Mouse (Mus musculus) stomach, embryonic 16.5 days (tissue): Measurements from ENCODE around the gene Zdhhc3. TPM values are rescaled to one million over a fixed set of nuclear protein-coding genes. Genes with fewer than 3 reads are reported as not detected.

Experiments used
- ATAC-seq: fragments of 200-750 bp; cut with Nextera tagmentation; 2 replicates; pipeline ENCODE4 v1.8.0; 2017; ENCODE audit warnings: moderate number of reproducible peaks, moderate TSS enrichment; ENCODE audit not compliant: insufficient read depth, low FRiP score
- H3K27ac ChIP-seq: fragments of 300-500 bp; sonication (generic); 2 replicates; pipeline ENCODE4 v1.5.1; 2014; ENCODE audit warnings: low read length
- H3K27me3 ChIP-seq: fragments of 300-500 bp; sonication (generic); 2 replicates; pipeline ENCODE4 v1.6.1; 2014; ENCODE audit warnings: low read length, control low read depth, mixed read lengths; ENCODE audit not compliant: control insufficient read depth, insufficient read depth
- H3K36me3 ChIP-seq: fragments of 300-500 bp; sonication (generic); 2 replicates; pipeline ENCODE4 v1.6.1; 2014; ENCODE audit warnings: low read length; ENCODE audit not compliant: control insufficient read depth, insufficient read depth
- H3K4me1 ChIP-seq: fragments of 300-500 bp; sonication (generic); 2 replicates; pipeline ENCODE4 v1.6.1; 2014; ENCODE audit warnings: low read length, control low read depth, mixed read lengths; ENCODE audit not compliant: control insufficient read depth, insufficient read depth
- H3K4me2 ChIP-seq: fragments of 300-500 bp; sonication (generic); 2 replicates; pipeline ENCODE4 v1.6.1; 2014; ENCODE audit warnings: low read depth, low read length, mixed read lengths
- H3K4me3 ChIP-seq: fragments of 300-500 bp; sonication (generic); replicated peaks from 2 replicates; pipeline ENCODE4 v1.5.1; 2014; ENCODE audit warnings: mild to moderate bottlenecking, low read length
- H3K9ac ChIP-seq: fragments of 300-500 bp; sonication (generic); 2 replicates; pipeline ENCODE4 v1.6.1; 2014; ENCODE audit warnings: low read length
- H3K9me3 ChIP-seq: fragments of 300-500 bp; sonication (generic); replicated peaks from 2 replicates; pipeline ENCODE4 v1.6.1; 2016; ENCODE audit warnings: low read length, control low read depth; ENCODE audit not compliant: control insufficient read depth
- WGBS: fragments of 180-500 bp; shearing (Covaris S2); extraction: QIAGEN DNeasy Blood & Tissue Kit; methylation state at CpG from one replicate; pipeline ENCODE4 v1.1.7; 2014; 5-methylcytosine and 5-hydroxymethylcytosine counted together
- polyA plus RNA-seq: library from polyadenylated mRNA; unstranded; fragments of >200 nt; fragmentation: Nextera tagmentation; extraction: Ambion mirVana; gene quantifications from 2 replicates; pipeline ENCODE4 v1.2.1, GENCODE M21; 2015

Gene Zdhhc3
- polyA plus RNA-seq, 1 experiment from 2014 or later, result 73.4 TPM

DNA sequence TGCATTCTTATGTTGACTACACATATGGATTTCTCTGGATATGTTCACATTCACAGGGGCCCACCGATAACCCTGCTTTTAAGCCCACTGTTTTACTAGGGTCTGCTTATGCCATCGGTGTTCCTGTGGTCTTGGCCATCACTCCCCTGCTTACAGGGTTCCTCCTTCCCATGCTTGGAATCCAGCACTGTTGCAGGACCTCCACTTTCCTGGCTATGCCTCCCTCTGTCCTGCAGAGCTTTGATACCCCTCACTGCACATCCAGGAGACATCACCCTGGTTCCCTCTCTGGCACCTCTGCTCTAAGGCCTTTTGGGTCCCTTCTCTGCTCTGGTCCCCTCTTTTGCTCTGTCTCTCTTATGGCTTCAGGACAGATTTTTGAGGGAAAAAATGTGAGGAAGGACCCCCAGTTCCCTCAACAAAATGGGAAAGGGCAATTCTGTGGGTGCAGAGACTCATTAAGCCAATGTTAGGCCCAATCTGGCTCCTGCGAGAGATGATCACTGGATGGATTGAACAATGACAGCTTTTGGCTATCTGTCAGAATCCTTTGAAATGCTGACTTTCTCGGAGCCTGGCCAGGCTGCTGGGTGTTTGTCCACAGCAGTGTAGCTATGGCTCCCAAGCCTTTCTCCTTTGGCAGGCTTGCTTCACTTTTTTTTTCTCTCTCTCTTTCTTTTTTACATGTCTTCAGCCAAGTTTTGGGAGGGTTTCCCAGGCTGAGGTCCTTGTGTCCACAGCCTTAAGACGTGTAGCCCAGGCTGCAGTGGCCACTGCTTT, 37.4 kb upstream of the Zdhhc3 start, which contains the start of gene Clec3b:
Clec3b (plus strand) TSS at position 706 of the 780 bp plus-strand sequence.
- 62% methylated on average over 5 of the region's 5 CpGs for WGBS
- H3K9ac ChIP-seq, result no peak within 1 kb of the TSS
- no peaks in the 10 kb centered on the region for H3K27me3 ChIP-seq
- no peak within 1 kb of the TSS for H3K4me3 ChIP-seq
- ATAC-seq, result peak; percentile 26; the same call in 1 of the 2 replicates
- H3K36me3 ChIP-seq, result no peaks in the 10 kb centered on the region
- no peaks in the 10 kb centered on the region for H3K9me3 ChIP-seq
- peaks cover 3% of the 10 kb centered on the region; the same call in 1 of the 2 replicates for H3K4me1 ChIP-seq
- no peak within 1 kb of the TSS for H3K4me2 ChIP-seq
- peak within 1 kb of the TSS; percentile 75 for H3K27ac ChIP-seq

DNA sequence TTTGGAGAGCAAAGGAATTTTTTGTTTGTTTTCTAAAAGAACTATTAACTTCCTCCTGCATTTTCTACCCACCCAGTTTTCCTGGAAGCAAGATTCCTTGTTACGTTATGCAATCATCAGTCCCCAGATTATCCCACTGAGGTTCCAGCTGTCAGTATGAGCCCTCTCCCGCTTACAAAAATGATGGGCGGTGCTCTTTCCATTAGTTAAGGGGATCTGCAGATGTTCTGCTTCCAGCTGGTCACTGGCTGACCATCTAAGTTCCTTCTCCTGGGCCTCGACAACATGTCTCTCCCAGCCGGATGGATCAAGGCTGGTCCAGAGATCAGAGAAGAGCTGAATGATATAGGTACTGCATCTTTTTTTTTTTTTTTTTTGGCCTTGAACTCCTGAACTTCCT, 35.4 kb upstream of the Zdhhc3 start:
- Histone ChIP-seq H3K27me3 (no peaks in the 10 kb centered on the region), H3K4me1 (peaks cover 3% of the 10 kb centered on the region; the same call in 1 of the 2 replicates), H3K9me3 (peaks cover 10% of the 10 kb centered on the region), H3K4me3 (no peak overlapping the region), H3K27ac (peak overlapping the region; percentile 83), H3K36me3 (no peaks in the 10 kb centered on the region; the same call in 1 of the 2 replicates), H3K4me2 (no peak overlapping the region), H3K9ac (no peak overlapping the region)
- ATAC-seq, result peak; percentile 71; the same call in 1 of the 2 replicates
- WGBS, result 51% methylated on average over 5 of the region's 5 CpGs

DNA sequence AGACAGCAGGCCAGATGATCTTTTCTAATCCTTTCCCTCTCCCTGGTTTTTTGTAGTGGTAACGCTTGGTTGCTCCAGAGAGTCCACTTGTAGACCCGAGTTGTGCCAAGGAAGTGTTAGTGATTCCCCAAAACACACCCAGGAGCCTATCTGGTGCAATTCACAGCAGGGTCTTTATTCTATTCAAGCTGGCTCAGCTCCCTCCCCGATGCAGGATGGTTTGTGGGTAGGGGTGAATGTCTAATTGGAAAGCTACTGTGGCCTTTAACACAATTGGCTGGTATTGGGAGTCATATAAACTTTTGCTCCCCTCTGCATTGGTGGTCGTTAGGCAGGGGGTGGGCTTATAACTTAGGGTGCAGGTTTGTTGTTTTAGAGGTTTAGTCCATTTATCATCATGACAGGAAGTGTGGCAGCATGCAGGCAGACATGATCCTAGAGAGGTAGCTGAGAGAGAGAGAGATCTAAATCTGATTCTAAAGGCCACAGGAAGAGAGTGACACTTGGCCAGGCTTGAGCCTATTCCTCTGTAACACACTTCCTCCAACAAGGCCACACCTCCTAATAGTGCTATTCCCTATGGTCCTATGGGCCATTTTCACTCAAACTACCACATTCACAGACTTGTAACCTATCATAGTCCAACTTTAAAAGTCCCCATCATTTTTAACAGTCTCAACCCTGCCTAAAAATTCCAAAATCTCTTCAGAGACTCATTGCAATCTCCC, 27.0 kb upstream of the Zdhhc3 start:
- ATAC-seq, result no peak
- H3K36me3 ChIP-seq, result peaks cover 14% of the 10 kb centered on the region; the same call in 1 of the 2 replicates

DNA sequence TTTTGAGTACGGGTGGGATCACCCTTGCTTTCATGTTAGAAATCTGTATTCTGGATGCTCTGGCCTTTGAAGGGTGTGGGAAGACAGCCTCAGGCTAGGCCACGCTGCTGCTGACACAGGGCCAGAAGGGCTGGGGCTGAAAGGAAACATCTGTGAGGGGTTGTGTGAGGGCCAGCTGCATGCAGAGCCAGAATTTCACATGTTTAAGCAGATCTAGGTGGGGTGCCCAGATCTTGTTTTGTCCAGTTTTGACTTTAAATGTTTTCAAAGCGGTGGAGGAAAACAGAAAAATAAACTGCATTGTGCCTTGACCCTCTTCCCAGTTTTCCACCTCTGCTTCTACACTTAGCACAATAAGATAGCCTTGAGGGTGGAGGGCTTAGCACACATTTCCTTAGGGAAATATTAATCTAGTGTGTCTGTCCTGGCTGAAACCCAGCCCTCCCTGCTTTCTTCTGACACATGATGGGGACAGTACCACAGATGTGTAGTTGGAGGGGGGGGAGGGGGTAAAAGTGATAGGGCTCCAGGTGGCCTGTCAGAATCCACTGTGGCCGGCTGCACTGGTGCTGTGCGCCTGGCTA, 26.0 kb upstream of the Zdhhc3 start:
- Histone ChIP-seq H3K9ac (no peak overlapping the region), H3K27me3 (no peaks in the 10 kb centered on the region), H3K27ac (peak overlapping the region; percentile 86), H3K4me2 (no peak overlapping the region), H3K4me1 (peaks cover 18% of the 10 kb centered on the region), H3K36me3 (peaks cover 14% of the 10 kb centered on the region; the same call in 1 of the 2 replicates), H3K9me3 (peaks cover 8% of the 10 kb centered on the region), H3K4me3 (no peak overlapping the region)
- 43% methylated on average over 5 of the region's 5 CpGs for WGBS
- peak; percentile 82; the same call in 1 of the 2 replicates for ATAC-seq

More for the DNA sequence above, 27.0 kb upstream of the Zdhhc3 start:
- 79% methylated on average over 4 of the region's 4 CpGs for WGBS
- Histone ChIP-seq H3K4me1 (peaks cover 18% of the 10 kb centered on the region), H3K9ac (no peak overlapping the region), H3K4me3 (no peak overlapping the region), H3K27me3 (no peaks in the 10 kb centered on the region), H3K9me3 (peaks cover 13% of the 10 kb centered on the region), H3K27ac (peak overlapping the region; percentile 86), H3K4me2 (no peak overlapping the region)

DNA sequence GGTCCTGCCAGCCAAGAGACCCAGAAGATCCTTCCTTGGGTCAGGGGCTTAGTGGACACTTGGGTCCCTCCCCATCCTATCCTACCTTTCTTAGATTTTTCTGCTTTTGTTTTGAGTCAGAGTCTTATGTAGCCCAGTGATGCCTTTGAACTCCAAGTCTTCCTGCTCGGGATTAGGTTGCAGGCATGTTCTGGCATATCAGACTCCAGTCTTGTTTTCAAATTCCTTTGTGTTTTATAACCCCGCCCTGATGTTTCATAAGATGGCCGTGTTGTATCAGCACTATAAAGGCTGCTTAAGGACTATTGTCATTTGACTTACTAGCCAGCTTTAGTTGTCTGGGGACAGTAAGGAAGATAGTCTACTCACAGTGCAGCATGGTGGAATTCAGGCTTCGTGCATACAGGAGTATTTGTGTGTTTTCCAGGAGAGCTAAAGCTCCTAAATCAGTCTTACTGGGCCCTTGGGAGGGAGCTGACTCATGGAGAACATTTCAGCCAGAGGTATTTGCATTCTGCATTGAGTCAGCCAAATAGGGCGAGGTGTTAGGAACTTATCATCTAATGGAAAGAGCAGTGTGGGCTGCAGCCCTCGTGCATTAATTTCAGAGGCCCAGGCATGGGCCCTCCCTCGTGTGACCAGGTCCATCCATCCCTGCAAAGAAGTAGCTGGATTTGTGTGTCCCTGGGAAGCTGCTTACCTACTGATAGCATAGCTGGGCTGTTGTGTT, 24.1 kb upstream of the Zdhhc3 start:
- peak; percentile 27; the same call in 1 of the 2 replicates for ATAC-seq
- Histone ChIP-seq H3K27ac (peak overlapping the region; percentile 43), H3K9ac (no peak overlapping the region), H3K4me1 (peaks cover 18% of the 10 kb centered on the region), H3K4me3 (no peak overlapping the region), H3K36me3 (peaks cover 24% of the 10 kb centered on the region), H3K9me3 (no peaks in the 10 kb centered on the region), H3K4me2 (no peak overlapping the region), H3K27me3 (no peaks in the 10 kb centered on the region)
- WGBS, result 65% methylated on average over 7 of the region's 7 CpGs

DNA sequence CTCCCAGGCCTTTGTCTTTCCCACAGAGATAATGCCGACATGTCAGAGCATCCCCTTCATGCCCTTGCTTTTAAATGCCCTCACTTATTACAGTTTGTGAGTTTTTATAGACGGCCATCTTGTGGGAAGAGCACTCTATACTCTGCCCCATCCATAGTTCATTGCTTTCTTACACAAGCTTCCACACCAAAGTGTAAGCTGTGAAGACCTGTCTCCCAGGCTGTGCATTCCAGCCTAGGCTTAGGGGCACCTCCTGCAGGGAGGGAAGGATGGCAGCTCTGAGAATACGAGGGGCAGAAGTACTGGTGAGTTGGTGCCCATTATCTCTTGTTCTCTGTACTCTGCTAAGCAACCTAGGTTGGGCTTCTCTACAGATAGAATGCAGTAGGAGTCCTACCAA, 20.0 kb upstream of the Zdhhc3 start:
- H3K36me3 ChIP-seq, result peaks cover 33% of the 10 kb centered on the region
- 88% methylated on average over 3 of the region's 3 CpGs for WGBS
- H3K9ac ChIP-seq, result no peak overlapping the region

DNA sequence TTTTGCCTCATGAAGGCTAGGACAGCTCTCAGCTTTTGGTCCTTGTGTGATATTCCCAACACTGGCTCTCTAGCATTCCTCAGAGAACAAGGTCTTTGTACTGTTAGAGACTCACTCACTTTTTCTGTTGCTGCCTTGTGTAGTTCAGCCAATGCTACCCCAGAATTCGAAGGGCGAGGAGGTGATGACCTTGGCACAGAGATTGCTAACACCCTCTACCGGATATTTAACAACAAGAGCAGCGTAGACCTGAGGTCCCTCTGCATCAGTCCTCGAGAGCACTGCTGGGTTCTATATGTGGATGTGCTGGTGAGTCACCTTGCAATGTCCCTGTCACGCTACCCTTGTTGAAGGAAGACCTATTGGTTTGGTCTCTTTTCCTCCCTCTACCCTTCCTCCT, 14.7 kb upstream of the Zdhhc3 start:
- 89% methylated on average over 6 of the region's 6 CpGs for WGBS
- peaks cover 23% of the 10 kb centered on the region for H3K36me3 ChIP-seq
- no peak for ATAC-seq

More for the DNA sequence above, 20.0 kb upstream of the Zdhhc3 start:
- H3K4me1 ChIP-seq, result no peaks in the 10 kb centered on the region
- ATAC-seq, result no peak
- H3K27ac ChIP-seq, result no peak overlapping the region
- no peak overlapping the region for H3K4me2 ChIP-seq
- no peaks in the 10 kb centered on the region for H3K27me3 ChIP-seq
- H3K4me3 ChIP-seq, result no peak overlapping the region
- H3K9me3 ChIP-seq, result no peaks in the 10 kb centered on the region

DNA sequence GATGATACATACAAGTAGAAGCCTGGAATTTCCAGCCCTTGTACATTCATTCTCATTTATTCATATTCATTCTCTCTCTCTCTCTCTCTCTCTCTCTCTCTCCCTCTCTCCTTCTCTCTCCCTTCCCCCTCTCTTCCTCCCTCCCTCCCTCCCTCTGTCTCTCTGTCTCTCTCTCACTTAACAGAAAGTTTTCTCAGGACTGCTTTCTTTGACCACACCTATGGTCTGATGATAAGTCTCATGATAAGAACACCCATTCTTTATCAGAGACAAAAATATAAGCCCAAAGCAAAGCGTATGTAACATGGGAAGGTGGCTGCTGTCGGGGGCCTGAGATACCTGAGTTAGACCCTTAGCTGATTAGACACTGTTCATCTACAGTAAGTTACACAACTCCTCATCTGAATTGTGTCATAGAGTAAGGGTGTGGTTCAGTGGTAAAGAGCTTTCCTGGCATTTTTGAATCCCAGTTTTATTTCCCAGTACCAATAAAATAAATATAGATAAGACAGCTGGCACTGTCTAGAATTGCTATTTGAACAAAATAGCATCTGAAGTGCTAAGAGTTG, 11.5 kb upstream of the Zdhhc3 start:
- 82% methylated on average over 2 of the region's 2 CpGs for WGBS
- no peak for ATAC-seq
- Histone ChIP-seq H3K4me1 (no peaks in the 10 kb centered on the region), H3K27me3 (no peaks in the 10 kb centered on the region), H3K27ac (peak overlapping the region; percentile 18; the same call in 1 of the 2 replicates), H3K4me3 (no peak overlapping the region), H3K4me2 (no peak overlapping the region), H3K36me3 (peaks cover 19% of the 10 kb centered on the region), H3K9ac (no peak overlapping the region), H3K9me3 (no peaks in the 10 kb centered on the region)

More for the DNA sequence above, 14.7 kb upstream of the Zdhhc3 start:
- Histone ChIP-seq H3K4me1 (no peaks in the 10 kb centered on the region), H3K9me3 (no peaks in the 10 kb centered on the region), H3K4me2 (no peak overlapping the region), H3K4me3 (no peak overlapping the region), H3K9ac (no peak overlapping the region), H3K27me3 (no peaks in the 10 kb centered on the region), H3K27ac (no peak overlapping the region)
